Mouse (Mus musculus) liver (tissue): ENCODE data around the gene Rinl.

Experiments
- DNase-seq: peaks from one replicate; pipeline ENCODE4 v3.0.0-alpha.2; 2020; ENCODE audit warnings: mixed read lengths

Rinl gene

DNA sequence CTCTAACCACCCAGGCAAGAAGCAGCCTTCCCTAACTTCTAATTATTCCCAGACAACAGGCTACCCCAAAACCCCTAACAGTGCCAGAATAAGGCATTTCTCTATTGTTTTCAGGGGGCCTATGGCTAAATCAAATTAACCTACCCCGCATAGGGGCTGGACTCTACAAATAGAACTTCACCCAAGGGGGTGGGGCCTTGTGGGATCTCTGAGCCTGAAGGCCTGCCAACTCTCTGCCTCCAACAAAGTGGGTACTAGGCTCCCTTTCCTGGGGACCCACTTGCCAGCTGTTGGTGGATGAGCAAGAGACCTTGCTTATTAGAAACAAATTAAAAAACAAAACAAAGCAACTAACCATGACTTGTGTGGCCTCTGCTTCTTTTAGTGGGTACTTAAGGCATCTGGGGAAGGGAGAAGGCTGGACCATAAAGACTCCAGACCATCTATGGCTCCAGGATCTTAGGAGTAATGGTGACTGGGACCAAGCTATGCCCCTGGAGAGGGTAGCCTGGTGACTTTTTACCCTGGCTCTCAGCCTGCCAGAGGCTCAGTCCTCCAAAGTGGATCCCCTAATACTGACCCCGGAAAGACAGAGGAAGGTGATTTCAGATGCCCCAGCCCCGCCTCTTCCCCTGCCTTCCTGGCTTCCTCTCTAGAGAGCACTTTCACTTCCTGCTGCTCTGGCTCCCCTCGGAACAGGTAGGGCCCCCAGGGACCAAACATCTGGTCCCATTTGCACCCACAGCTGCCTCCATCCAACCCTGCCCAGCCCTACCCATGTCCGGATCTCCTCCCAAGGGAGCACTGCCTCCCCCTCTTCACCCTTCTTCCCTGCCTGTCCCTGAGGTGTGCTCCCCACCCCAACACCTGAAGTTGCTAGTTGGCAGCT is at the start of gene Rinl:
Gene Rinl, plus strand, starts transcription at position 663 of the 889 bp plus-strand sequence.
- no peak for DNase-seq

DNA sequence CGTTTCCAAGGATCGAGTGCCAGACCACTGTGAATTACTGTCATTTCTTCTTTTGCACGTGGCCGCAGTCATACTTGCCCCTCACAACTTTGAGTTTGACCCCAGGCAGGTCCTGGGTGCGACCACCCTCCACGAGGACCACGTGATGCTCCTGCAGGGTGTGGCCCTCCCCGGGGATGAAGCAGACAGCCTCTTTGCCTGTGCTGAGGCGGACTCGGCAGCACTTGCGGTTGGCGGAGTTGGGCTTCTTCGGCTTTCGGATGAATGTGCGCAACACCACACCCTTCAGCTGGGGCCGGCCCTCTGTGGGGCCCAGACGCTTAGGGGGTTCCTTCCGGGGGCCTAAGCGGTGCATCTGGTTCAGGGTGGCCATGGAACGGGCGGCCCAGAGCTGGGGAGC is 48.9 kb upstream of the Rinl start:
- no peak for DNase-seq

DNA sequence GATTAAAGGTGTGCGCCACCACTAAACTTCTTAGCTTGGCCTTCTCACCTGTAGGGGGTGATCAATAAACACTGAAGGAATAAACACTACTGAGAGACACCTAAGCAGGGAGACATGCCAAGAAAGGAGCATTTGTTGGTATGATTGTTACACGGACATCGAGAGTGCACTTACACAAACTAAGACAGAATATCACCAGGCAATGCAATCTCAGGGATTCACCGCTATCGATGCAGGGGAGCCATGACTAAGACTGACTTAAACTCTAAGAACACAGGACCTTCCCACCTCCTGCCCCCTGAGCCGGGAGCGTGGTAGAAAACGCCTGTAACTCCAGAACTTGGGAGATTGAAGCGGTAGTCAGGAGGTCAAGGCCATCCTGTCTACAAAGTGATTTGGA is 47.8 kb upstream of the Rinl start:
- DNase-seq, result no peak

DNA sequence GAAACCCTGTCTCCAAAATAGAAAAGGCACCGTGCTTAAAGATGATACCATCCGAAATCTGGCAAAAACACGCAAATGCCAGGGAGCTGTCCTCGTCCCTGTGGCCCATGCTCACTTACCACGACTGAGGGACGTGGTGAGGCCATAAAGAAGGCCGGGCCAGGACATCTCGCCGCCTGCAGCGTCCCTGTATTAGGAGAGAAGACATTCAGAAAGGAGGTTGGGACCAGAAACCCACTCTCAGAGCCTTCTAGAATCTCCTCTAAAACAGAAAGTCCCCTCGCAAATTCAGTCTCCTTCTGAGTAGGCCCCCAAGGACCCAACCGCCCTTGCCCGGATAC is 47.4 kb upstream of the Rinl start:
- no peak for DNase-seq

DNA sequence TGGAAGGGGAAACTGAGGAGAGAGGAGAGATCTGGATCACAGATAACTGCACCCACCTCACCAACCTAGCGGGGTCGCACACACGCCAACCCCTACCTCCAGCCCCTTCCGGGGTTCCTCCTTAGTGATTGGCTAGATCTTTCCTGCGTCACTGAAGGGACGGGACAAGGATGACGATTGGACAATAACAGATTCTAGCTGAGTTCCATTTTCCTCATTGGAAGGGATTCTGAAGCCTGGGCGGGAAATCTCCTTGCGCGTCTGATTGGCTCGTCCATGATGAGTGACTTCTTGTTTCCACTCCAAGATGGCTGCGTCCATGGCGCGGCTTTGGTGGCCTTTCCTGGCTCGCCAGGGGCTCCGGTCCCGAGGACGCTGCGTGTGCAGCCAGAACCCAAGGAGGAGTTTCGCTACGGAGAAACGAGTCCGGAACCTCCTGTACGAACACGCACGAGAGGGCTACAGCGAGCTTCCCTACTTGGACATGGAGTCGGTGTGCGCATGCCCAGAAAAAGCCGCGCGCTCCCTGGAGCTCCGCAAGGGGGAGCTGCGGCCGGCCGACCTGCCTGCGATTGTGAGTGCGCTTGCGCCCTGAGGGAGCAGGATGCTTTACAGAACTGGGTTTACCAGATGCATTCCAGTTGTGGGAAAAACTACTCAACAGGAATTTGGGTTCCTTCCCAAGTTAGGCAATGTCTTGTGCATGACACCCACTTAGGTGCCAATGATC is 46.9 kb upstream of the Rinl start, which contains the start of the genes Mrps12 and Sars2:
Gene Mrps12, minus strand, starts transcription at position 112 of the 730 bp plus-strand sequence.
Gene Sars2, plus strand, starts transcription at position 284 of the 730 bp plus-strand sequence.
- peak; percentile 93 for DNase-seq

DNA sequence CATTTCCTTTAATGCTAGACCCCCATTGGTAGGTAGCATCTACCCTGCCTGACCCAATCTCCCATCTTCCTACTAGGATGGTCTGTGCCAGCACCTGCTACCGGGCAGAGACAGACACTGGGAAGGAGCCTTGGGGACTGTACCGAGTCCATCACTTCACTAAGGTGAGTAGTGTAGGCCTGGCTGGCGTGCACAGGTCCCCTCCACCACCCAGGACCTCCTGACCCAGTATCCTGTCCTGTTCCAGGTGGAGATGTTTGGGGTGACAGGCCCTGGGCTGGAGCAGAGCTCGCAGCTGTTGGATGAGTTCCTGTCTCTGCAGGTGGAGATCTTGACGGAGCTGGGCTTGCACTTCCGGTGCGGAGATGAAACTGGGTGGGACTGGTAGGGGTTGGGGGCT is 38.8 kb upstream of the Rinl start:
- DNase-seq, result no peak

DNA sequence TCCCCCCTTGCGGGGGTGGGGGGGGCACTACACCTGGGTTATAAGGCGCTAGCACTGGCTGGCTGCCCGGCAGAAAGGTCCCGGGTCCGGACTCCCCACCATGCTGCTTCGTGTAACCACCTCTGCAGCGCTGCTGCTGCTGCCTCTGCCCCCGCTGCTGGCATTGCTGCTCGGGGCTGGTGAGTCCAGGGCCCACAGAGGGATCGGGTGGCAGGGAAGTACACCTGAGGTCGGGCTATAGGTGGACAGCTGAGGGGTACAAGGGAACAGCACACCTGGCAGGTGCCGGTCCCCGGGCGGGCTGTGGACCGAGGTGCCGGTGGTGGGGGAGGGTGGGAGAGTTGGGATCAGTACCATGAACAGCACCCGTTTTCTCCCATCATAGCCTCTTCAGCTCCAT is 32.7 kb upstream of the Rinl start, which contains the start of gene Ccer2:
Gene Ccer2, plus strand, starts transcription at position 96 of the 400 bp plus-strand sequence.
- no peak for DNase-seq

DNA sequence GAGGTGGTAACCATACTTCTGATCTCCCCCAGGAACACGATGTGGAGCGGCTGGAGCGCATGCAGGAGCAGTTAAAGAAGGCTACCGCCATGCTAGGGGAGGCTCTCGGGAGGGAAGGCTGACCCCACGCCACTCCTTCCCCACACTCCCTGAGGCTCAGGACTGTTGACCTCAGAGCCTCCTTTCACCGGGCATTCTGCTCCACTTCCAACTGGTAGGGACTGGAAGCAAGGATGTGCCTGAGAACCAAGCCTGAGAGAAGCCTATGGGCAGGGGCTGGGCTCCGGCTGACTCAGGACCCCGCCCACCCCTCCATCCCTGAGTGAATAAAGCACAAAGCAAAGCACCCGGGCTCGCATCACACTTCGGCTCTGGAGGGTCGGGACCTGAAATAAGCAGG is 30.1 kb upstream of the Rinl start:
- no peak for DNase-seq

DNA sequence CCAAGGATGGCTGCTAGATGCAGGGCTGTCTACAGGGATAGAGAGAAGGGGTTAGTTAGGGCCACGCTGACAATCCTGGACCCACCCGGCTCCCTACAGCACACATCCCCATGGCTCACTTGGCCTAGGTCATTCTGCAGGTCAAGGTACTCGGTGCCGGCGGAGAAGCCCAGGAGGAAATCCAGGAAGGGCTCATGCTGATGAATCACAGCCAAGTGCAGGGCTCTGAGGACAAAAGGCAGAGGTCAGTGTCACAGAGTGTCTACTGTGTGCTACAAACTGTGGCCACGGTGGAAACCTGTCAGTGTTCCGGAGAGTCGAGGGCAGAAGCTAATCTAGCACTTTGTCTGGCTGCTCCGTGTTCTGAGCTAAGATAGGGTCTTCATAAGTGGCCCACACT is 26.9 kb upstream of the Rinl start:
- DNase-seq, result no peak

DNA sequence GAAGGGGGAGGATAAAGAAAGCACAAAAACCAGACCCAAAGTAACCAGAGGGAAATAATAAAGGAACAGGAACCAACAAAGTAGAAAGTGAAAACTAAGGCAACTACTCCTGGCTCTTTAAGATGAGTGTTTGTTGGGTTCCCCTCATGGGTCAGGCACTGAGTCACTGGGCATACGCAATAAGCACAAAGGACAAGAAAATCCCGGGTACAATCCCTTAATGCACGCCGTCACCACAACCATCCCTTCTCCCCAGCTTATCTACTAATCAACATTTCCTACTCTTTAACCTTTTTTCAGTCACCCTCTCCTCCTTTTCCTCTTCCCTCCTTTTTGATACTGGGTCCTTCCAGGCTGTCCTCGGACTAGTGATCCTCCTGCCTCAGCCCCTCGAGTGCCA is 23.6 kb upstream of the Rinl start:
- DNase-seq, result no peak

DNA sequence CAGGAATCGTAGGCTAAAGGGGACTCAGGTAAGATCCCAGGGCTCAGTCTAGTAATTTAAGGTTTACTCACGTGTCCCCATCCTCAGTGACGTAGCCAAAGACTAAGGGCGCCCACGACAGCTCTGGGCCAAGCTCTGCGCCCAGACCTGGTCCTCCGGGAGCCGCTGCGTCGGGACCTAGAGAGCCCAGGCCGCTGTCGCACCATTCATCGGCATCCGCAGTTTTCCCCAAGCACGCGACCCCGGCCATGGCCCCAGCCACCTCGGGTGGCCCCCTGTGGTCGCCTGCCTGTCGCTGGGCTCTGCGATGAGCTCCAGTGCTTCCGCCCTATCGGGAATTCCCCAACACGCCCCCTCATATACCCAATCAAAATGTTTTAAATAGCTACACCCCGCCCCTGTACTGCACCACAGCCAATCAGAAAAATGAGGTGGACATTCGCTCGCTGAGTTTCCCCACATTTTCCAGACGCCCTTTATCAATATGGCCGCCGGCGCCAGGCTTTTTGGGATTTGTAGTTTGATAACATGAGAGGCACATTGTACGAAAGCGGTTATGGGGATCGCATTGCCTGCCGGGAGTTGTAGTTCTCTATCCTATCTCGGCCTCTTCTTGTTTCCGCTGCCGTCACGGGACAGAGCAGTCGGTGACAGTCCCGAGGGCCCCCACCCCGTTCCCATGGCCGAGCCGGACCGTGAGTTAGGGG is 22.4 kb upstream of the Rinl start, which contains the start of gene Sirt2:
Gene Sirt2, plus strand, starts transcription at position 563 of the 707 bp plus-strand sequence.
- DNase-seq, result peak; percentile 96

DNA sequence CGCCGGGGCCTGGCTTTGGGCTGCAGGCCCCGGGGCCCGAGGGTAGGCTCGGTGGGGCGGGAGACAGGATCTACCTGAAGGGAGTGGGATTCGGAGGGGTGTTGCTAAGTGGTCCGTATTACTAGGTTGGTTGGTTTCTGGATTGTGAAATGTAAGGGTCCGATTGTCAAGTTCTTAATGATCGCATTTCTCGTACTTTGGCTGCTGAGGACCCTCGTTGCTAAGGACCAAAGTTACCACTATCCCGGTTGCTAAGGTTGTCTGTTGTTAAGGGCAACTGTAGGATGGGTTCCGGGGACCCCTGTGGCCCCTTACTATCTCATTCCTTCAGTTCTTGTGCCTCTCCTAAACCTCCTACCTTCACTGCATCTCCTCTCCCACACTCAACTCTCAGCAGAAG is 21.9 kb upstream of the Rinl start:
- no peak for DNase-seq

DNA sequence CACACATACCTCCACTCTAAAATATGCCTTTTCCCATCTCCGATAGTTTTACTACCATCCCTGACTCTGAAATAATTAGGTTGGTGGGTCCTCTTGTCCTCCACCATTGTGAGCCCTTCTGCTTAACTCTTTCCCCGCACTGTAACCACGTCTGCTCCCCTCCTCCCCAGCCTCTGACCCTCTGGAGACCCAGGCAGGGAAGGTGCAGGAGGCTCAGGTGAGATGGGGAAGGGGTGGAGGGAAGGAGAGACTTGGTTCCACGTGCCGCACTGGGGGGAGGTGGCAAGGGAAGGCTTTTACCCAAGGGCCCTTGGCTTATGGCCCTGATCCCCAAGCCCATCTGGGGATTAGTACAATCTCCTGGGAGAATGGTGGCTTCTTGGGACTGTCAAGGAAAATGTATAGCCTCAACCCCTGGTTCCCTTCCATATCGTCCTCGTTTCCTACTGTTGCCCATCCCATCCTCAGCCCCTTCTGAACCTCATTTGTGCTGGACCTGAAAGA is 21.3 kb upstream of the Rinl start, which contains the start of gene Nfkbib:
Gene Nfkbib, minus strand, starts transcription at position 51 of the 504 bp plus-strand sequence.
- DNase-seq, result no peak

DNA sequence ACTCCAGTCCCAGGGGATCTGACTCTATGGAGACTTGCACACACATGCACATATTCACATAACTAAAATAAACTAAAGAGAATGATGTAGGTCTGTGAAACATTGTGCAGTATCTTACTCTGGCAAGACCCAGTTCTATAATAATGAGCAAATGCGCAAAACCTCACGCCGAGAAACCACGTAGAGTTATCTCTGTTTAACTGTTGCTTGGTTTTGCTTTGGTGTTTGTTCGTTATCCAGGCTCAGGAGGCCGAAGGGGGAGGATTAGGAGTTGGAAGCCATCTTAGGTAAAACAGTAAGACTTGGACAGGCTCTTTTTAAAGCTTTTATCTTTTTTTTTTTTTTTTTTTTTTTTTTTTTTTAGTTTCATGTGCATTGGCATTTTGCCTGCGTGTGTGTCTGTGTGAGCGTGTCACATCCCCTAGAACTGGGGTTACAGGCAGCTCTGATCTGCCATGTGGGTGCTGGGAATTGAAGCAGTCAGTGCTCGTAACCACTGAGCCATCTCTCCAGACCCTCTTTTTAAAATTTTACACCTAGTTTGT is 19.3 kb upstream of the Rinl start:
- DNase-seq, result no peak

DNA sequence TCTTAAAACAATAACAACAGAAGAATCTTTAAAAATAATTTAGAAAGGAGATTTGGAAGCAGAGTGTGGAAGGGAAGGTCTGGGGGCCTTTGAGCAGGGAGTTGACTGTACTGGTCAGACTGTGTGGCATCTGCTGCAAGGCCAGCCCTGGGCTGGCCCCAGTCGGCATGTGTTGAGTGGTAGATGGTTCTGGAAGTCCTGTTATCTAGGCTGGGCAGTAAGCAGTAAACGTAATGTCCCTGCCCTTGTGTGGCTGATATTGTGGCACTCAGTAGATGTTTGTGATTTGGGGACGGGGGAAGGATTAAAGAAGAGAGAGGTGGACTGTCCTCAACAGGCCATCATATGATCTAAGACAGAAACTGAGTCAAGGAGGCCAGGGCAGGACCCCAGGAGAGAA is 18.5 kb upstream of the Rinl start:
- DNase-seq, result peak; percentile 45

DNA sequence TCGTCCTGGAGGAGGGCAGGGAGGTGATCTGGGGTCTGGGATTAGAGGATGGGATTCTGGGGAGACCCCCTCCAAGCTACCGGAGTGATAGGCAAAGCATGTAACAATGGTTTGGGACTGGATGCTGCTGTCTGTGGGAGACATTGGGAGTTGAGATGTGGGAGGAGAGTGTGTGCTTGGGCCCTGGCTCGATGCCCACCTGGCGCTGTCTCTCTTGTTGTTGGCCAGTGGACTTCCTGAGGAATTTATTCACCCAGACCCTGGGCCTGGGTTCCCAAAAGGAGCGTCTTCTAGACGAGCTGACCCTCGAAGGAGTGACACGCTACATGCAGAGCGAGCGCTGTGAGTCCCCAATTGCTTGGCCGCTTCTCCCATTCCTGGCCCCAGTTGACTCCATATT is 16.9 kb upstream of the Rinl start:
- DNase-seq, result no peak

DNA sequence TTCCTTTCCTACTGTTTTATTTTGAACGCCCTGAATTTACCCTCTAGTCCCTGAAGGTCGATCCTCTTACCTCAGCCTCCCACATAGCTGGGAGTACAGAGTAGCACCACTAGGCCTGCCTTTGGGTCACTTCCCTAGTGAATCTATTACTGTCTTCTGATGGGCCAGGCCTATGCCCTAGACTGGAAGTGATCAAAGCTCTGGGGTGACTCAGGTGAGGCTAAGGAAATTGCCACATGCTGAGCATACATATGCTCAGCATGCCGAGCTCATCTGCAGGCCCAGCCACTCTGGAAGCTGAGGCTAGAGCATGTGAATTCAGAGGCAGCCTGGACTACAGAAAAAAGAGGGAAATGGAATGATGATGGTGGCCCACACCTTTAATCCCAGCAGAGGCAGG is 15.6 kb upstream of the Rinl start:
- DNase-seq, result no peak

DNA sequence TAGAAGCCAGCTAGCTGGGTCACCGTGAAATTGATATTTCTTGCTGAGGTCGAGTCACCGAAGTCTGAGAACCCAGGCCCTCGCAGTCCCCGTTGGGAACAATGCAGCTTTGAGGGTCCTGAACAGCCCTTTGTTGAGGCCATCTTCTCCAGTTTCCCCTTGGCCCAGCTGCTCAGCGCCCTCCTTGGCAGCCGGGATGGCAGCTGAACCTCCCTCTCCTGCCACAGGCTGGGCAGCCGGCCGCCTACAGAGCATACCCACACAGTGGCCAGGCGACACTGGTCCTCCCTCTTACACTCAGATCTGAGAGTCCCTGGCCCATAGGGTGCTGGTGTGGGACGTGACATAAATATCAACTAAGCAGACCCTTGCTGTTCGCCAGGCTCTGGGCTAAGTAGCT is 14.6 kb upstream of the Rinl start:
- no peak for DNase-seq

DNA sequence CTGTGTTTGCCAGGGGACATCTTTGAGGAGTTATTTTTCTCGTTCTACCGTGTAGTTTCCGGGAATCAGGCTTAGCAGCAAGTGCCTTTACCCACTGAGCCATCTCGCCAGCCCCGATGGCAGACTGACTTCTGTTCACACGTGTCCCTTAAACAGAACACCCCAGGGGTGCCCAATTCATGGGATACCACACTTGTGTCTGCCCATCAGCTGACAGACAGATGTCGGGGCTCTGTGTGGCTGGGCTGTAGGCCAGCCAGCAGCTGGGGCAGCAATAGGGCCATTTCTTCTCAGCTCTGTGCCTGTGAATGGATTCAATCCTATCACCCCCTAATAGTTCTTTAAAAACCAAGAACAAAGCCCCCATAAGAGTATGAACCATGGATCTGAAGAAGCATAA is 13.6 kb upstream of the Rinl start:
- DNase-seq, result no peak

DNA sequence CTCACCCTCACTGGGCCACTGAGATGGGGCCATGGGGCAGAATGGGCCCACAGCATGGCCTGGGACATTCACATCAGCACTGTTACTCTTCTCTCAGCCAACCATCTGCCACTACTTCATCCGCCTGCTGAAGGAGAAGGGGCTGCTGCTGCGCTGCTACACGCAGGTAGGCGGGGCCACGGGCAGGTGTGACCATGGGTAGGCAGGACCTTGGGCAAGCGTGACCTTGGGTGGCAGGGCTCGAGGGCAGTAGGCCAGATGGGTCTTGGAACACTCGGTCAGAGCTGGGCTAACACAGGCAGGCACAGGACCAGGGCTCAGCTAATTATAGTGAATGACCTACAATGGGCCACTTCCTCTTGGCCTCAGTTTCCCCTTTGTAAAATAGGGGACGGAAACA is 9.9 kb upstream of the Rinl start:
- no peak for DNase-seq

DNA sequence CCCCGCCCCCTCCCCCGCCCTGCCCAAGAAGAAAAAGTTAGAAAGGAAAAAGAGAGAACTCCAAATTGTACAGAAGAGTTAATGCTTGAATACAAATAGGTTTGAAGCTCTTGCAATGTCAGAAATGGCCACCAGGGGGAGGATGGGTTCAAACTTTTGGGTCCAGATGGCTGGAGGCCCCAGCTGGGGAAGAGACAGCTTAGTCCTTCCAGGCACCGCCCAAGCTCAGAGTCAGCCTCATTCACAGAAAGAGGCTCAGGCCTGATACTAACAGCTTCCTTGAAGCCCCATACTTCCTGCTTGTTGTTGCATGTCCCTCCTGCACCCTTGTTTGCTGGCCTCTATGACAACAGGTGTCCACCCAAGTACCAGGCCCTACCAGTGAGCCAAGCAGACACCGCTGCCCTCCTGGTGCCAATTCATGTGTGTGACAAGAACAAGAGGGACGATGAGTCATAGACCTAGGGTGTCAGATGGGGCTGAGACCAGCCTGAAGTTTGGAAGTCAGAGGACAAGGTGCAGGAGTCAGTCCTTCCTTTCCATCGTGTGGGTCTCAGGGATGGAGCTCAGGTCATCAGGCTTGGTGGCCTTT is 8.6 kb upstream of the Rinl start:
- DNase-seq, result peak; percentile 87

DNA sequence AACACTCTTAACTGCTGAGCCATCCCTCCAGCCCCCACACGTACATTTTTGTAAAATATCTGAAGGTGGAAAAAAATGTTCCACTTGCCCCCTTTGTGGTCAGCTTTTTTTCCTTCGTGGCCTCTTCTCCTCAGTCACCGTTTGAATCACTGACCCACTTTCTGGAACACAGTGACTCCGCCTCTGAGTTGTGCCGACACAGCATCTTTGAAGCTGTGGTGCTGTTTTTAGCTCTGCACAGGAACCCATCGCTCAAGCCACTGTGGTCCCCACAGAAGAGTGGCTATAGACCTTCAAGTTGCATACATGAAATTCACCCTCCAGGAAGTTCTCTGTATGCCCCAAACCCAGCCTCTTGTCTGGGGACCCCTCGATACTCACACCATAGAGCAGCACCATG is 7.9 kb upstream of the Rinl start:
- DNase-seq, result no peak
